Mouse (Mus musculus): Measurements from ENCODE around the gene Vegfd.
A peak's percentile ranks its signal among the peaks of the same experiment; 100 is the strongest.

Gene Vegfd

DNA sequence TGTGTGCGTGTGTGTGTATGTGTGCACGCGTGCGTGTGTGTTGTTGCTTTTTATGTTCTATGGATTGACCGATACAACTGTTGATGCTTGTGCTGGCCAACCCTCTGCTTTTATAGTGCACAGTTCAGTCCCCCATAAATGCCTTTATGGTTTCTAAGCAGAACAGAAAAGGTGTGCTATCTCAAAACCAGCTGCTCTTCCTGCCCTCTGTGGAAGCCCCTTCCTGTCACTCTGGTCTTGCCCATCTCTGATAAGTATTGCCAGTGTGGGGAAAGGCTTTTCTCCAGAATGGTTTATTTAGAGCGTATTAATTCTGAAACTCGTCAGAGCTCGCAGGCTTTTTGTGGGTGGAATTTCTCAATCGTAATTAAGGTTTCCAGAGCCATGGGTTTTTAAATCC, 59.5 kb downstream of the Vegfd start:
- no peak for DNase-seq (ENCODE audit: low read depth, low spot score)
- H3K36me3 ChIP-seq (ENCODE audit: control insufficient read depth, insufficient read depth, low read length, poor library complexity, severe bottlenecking): no peaks in the 10 kb centered on the region
- no peaks in the 10 kb centered on the region for H3K27me3 ChIP-seq (ENCODE audit: control insufficient read depth, insufficient read depth, low read length, poor library complexity, severe bottlenecking)

DNA sequence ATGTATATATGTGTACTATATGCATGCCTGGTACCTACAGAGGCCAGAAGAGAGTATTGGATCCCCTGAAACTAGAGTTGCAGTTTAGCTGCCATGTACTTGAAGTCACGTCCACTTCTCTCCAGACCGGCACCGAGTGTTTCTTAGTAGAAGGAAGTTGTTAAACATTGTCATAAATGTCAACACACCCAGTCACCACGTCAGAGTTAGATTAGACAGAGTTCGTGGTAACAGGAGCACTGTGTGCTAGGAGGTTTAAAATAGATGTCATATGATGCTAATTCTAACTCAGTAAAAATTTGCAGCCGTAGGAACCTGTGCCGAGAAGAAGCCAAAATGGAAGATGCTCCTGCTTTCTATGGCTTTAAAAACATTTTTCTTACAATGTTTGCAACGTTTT, 63.5 kb downstream of the Vegfd start, which contains the start of gene Asb11:
TSS of gene Asb11 (plus strand) at position 286 of the 400 bp plus-strand sequence.
- DNase-seq (ENCODE audit: low read depth, low spot score): no peak
- no peaks in the 10 kb centered on the region for H3K27me3 ChIP-seq (ENCODE audit: control insufficient read depth, insufficient read depth, low read length, poor library complexity, severe bottlenecking)

DNA sequence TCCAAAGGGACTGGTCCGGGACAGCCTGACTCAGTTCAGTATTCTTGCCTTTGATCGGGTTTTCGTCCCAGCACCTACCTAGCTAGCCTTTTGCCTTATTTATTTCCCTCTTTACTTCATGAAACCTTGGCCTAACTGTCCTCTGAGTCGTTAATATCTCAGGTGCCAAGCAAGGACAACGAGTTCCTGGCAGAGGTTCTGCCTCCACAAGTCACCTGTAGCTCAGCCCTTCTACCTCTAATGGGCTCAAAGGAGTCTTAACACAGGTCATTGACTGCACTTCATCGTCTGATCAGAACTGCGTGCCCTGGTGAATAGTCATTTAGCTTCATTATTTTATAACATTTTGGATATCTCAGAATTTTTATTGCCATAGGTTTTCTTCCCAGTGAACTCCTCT, 66.3 kb downstream of the Vegfd start:
- Histone ChIP-seq H3K27me3 (ENCODE audit: control insufficient read depth, insufficient read depth, low read length, poor library complexity, severe bottlenecking) (no peaks in the 10 kb centered on the region), H3K36me3 (ENCODE audit: control insufficient read depth, insufficient read depth, low read length, poor library complexity, severe bottlenecking) (no peaks in the 10 kb centered on the region)
- DNase-seq (ENCODE audit: low read depth, low spot score): no peak

More for the DNA sequence above, 63.5 kb downstream of the Vegfd start, which contains the start of gene Asb11:
- no peaks in the 10 kb centered on the region for H3K36me3 ChIP-seq (ENCODE audit: control insufficient read depth, insufficient read depth, low read length, poor library complexity, severe bottlenecking)

DNA sequence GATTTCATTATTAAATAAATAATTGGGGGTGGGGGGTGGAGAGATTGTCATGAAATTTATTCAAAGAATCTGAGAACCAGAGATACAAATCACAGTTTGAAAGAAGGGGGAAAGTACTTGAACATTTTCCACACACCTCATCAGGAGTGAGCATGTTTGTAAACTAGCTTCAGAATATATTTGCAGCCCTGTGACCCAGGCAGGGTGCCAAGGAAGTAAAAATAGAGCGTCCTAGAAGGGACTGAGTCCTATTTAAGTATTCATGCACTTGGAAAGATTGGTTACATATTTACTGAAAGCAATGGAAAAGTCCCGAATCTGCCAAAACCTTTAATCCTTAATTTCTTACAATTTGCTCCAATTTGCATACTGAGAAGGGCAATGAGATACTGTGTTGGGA, 67.0 kb downstream of the Vegfd start:
- no peak for DNase-seq (ENCODE audit: low read depth, low spot score)
- no peaks in the 10 kb centered on the region for H3K27me3 ChIP-seq (ENCODE audit: control insufficient read depth, insufficient read depth, low read length, poor library complexity, severe bottlenecking)
- H3K36me3 ChIP-seq (ENCODE audit: control insufficient read depth, insufficient read depth, low read length, poor library complexity, severe bottlenecking): no peaks in the 10 kb centered on the region

DNA sequence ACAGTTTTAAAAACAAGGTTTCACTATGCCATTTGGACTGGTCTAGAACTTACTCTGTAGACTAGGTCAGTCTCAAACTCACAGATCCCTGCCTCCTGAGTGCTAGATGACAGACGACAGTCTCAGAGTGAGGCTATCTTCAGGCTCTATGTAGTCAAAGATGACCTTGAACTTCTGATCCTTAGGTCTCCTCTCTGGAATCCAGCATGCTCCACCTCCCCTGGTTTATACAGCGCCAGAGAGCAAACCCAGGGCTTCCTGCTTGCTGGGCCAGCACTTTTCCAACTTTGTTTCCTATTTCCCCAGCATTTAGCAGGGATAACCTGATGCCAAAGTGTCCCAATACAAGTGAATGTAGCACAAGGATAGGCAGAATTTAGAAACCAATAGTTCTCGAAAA, 67.5 kb downstream of the Vegfd start:
- Histone ChIP-seq H3K27me3 (ENCODE audit: control insufficient read depth, insufficient read depth, low read length, poor library complexity, severe bottlenecking) (no peaks in the 10 kb centered on the region), H3K36me3 (ENCODE audit: control insufficient read depth, insufficient read depth, low read length, poor library complexity, severe bottlenecking) (no peaks in the 10 kb centered on the region)
- no peak for DNase-seq (ENCODE audit: low read depth, low spot score)

DNA sequence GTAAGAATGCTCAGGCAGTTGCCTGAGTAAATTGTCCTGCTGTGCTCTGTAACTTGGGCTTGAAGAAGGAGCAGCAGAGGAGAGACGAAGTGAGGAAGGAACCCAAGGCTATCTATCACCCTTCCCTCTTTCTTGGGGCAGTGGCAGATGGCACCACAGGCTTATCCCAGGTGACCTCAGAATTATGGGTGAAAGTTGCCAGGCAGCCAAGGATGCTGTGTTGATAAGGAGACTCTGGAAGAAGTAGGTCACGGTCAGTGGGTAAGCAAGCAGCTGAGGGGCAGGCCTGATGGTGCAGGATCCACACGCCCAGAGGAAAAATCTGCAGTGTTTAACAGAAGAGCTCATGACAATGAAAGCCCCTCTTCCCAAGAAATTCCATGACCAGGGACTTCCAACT, 68.1 kb downstream of the Vegfd start:
- Histone ChIP-seq H3K27me3 (ENCODE audit: control insufficient read depth, insufficient read depth, low read length, poor library complexity, severe bottlenecking) (no peaks in the 10 kb centered on the region), H3K36me3 (ENCODE audit: control insufficient read depth, insufficient read depth, low read length, poor library complexity, severe bottlenecking) (no peaks in the 10 kb centered on the region)
- DNase-seq (ENCODE audit: low read depth, low spot score): no peak

DNA sequence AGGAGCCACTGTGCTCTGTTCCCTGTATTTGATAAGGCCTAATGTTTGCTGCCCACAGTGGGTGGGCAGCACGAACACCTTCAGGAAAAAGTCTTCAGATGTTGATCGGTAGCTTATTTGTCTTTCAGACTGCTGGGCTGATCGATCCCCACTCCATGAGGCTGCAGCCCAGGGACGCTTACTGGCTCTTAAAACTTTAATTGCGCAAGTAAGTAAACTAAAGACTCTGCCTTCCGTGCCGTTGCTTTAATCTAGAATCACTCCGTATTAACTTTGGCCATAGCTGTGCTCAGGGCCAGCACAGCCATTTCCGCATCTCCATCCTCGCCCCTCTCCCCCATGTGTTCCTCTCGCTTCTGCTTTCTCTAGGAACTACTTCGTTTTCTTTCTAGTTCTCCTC, 72.4 kb downstream of the Vegfd start:
- Histone ChIP-seq H3K27me3 (ENCODE audit: control insufficient read depth, insufficient read depth, low read length, poor library complexity, severe bottlenecking) (no peaks in the 10 kb centered on the region), H3K36me3 (ENCODE audit: control insufficient read depth, insufficient read depth, low read length, poor library complexity, severe bottlenecking) (no peaks in the 10 kb centered on the region)
- DNase-seq (ENCODE audit: low read depth, low spot score): no peak

DNA sequence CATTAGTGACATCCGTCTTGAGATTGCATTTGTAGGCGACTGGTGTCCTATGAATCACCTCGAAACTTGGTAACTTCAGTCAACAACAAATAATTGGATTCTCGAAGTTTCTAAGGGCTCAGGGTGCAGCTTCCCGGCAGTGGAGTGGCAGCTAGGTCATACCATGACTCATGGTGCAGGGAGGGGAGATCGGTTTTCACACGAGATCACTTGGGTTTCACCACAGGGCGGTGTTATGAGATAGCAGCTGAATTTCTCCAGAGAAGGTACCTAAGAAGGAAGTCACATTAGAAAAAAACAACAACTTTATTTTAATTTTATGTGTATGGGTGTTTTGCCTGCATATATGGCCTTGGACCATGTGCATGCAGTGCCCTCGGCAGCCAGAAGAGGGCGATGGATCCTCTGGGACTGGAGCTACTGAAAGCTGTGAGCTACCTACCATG, 73.0 kb downstream of the Vegfd start:
- no peaks in the 10 kb centered on the region for H3K36me3 ChIP-seq (ENCODE audit: control insufficient read depth, insufficient read depth, low read length, poor library complexity, severe bottlenecking)
- peak; percentile 18 for DNase-seq (ENCODE audit: low read depth, low spot score)
- H3K27me3 ChIP-seq (ENCODE audit: control insufficient read depth, insufficient read depth, low read length, poor library complexity, severe bottlenecking): no peaks in the 10 kb centered on the region

DNA sequence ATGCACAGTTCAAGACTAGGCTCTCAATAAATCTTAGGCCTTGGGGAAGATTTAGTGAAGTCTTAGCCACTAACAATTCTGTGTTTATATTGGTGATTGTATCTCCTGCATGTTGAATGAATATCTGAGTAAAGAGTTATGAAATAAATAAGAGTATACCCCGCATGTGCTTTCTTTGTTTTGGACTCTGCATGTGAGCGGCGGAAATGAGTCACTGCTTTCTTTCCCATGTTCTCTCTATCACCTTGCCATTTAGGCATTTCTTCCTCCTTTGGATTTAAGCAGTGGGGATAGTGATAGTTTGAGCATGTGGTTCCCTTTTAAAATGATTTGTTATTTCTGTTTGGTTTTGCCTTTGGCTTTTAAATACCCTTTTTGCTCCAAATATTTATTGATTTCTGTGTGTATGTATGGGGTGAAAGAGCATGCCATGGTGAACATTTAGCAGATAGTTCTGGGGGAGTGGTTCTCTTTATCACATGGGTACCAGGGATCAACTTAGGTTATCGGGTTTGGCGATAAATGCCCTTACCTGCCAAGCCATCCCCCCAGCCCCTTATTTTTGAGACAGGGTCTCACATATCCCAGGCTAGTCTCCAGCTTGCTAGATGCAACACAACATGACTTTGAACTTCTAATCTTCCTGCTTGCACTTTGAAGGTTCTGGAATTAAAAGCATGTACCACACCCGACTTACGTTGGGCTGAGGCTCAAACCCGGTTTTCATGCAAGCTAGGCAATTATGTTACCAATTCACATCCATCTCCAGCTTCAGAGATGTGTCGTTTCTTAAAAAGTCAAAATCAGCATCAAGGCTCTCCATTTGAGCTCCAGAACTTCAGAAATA, 73.9 kb downstream of the Vegfd start:
- no peak for DNase-seq (ENCODE audit: low read depth, low spot score)
- Histone ChIP-seq H3K27me3 (ENCODE audit: control insufficient read depth, insufficient read depth, low read length, poor library complexity, severe bottlenecking) (no peaks in the 10 kb centered on the region), H3K36me3 (ENCODE audit: control insufficient read depth, insufficient read depth, low read length, poor library complexity, severe bottlenecking) (no peaks in the 10 kb centered on the region)

DNA sequence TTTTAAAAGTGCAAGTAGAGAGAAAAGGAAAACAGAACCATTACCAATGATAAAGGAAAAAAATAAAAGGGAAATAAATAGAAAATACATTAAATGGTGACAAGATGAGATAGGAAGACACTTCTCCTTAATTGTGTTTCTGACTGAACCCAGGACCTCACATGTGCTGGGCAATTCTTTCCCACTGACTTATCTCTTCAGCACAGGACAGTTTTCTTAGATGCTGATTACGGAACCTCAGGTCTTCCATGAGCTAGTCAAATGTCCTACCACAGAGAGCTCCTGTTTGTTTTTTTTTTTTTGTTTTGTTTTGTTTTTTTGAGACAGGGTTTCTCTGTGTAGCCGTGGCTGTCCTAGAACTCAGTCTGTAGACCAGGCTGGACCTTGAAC, 74.5 kb downstream of the Vegfd start:
- no peaks in the 10 kb centered on the region for H3K36me3 ChIP-seq (ENCODE audit: control insufficient read depth, insufficient read depth, low read length, poor library complexity, severe bottlenecking)
- no peak for DNase-seq (ENCODE audit: low read depth, low spot score)
- H3K27me3 ChIP-seq (ENCODE audit: control insufficient read depth, insufficient read depth, low read length, poor library complexity, severe bottlenecking): no peaks in the 10 kb centered on the region

DNA sequence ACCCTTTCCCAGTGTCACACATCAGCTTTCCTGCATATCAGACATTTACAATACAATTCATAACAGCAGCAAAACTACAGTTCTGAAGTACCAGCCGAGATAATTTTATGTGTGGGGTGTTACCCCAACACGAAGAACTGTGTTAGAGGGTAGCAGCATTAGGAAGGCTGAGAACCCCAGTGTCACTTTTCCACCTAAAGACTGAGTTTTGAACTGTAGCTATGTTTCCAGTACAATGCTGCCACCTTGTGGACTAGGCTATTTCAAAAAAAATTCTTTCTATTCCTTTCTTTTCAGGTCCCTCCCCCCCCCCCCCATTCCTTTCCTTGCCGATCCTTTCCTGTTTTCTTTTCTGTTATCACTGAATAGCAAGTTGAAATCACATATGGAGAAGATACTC, 76.0 kb downstream of the Vegfd start:
- no peaks in the 10 kb centered on the region for H3K36me3 ChIP-seq (ENCODE audit: control insufficient read depth, insufficient read depth, low read length, poor library complexity, severe bottlenecking)
- DNase-seq (ENCODE audit: low read depth, low spot score): peak; percentile 56
- no peaks in the 10 kb centered on the region for H3K27me3 ChIP-seq (ENCODE audit: control insufficient read depth, insufficient read depth, low read length, poor library complexity, severe bottlenecking)

All from splenic B cell, adult 2 months (primary cell).